Mouse (Mus musculus) cerebellum, postnatal 4 days (tissue): ENCODE results near the gene Lect2.

ENCODE experiments used
- DNase-seq, 2 experiments: peaks; one replicate each; pipeline ENCODE4 v3.0.0; 2022; ENCODE audit warnings: low spot score in 2 of 2, mixed read lengths in 1 of 2

Gene Lect2

GRCm38 (mm10) chr13:56506871-56507496 is 41.3 kb downstream of the Lect2 start:
- no peak for DNase-seq

- DNase-seq = no peak
Observed at GRCm38 (mm10) chr13:56501866-56502420, 46.4 kb downstream of the Lect2 start.

GRCm38 (mm10) chr13:56500636-56501035 is 47.7 kb downstream of the Lect2 start:
- DNase-seq = no peak

- no peak for DNase-seq
Observed at GRCm38 (mm10) chr13:56500132-56500531, 48.2 kb downstream of the Lect2 start.

- no peak for DNase-seq
Observed at GRCm38 (mm10) chr13:56494440-56494839, 53.9 kb downstream of the Lect2 start.
